Mouse (Mus musculus) gastrocnemius, adult 18-20 months (tissue): ENCODE results near the gene Apobec4. TPM values are rescaled to one million over a fixed set of nuclear protein-coding genes. Genes with fewer than 3 reads are reported as not detected.

Source experiments
- DNase-seq: peaks from one replicate; pipeline ENCODE4 v3.0.0; 2021; ENCODE audit warnings: low spot score
- long read RNA-seq, 2 experiments: library from polyadenylated mRNA; stranded (forward); transcript quantifications; one replicate each; pipeline ENCODE4 v2.0.0; 2021
- total RNA-seq, 2 experiments: library from RNA; stranded (reverse); gene quantifications; 2 replicates each; pipeline ENCODE4 v1.2.3; 2021

The Apobec4 gene
- total RNA-seq = not detected
- long read RNA-seq, experiment 1 = 0 reads
- long read RNA-seq, experiment 2 = 0 reads

- DNase-seq = no peak
These were observed at the start of gene Apobec4 for GRCm38 (mm10) chr1:152750312-152750965. Gene Apobec4 (plus strand): TSS chr1:152750551.

GRCm38 (mm10) chr1:152701066-152701465 is 49.3 kb upstream of the Apobec4 start:
- no peak for DNase-seq

GRCm38 (mm10) chr1:152702920-152703319 is 47.4 kb upstream of the Apobec4 start:
- peak; percentile 34 for DNase-seq

- DNase-seq = no peak
These were observed 46.4 kb upstream of the Apobec4 start for GRCm38 (mm10) chr1:152703941-152704340.

- no peak for DNase-seq
These were observed 42.8 kb upstream of the Apobec4 start for GRCm38 (mm10) chr1:152707560-152707959.

- no peak for DNase-seq
These were observed 39.3 kb upstream of the Apobec4 start for GRCm38 (mm10) chr1:152711037-152711436.

- no peak for DNase-seq
These were observed 36.4 kb upstream of the Apobec4 start for GRCm38 (mm10) chr1:152713924-152714323.

- DNase-seq = no peak
These were observed 35.9 kb upstream of the Apobec4 start for GRCm38 (mm10) chr1:152714405-152714804.

- no peak for DNase-seq
These were observed 33.0 kb upstream of the Apobec4 start for GRCm38 (mm10) chr1:152717329-152717728.

GRCm38 (mm10) chr1:152718200-152718599 is 32.2 kb upstream of the Apobec4 start:
- DNase-seq = no peak

- no peak for DNase-seq
These were observed 29.4 kb upstream of the Apobec4 start for GRCm38 (mm10) chr1:152720969-152721368.

GRCm38 (mm10) chr1:152721535-152722198 is 28.7 kb upstream of the Apobec4 start:
- no peak for DNase-seq

- no peak for DNase-seq
These were observed 26.1 kb upstream of the Apobec4 start for GRCm38 (mm10) chr1:152724286-152724685.

- DNase-seq = no peak
These were observed 24.3 kb upstream of the Apobec4 start for GRCm38 (mm10) chr1:152726095-152726494.

GRCm38 (mm10) chr1:152727604-152728236 is 22.6 kb upstream of the Apobec4 start:
- no peak for DNase-seq

- no peak for DNase-seq
These were observed 11.6 kb upstream of the Apobec4 start for GRCm38 (mm10) chr1:152738793-152739192.

GRCm38 (mm10) chr1:152739374-152739773 is 11.0 kb upstream of the Apobec4 start:
- DNase-seq = no peak

GRCm38 (mm10) chr1:152743095-152743826 is 7.1 kb upstream of the Apobec4 start:
- no peak for DNase-seq

GRCm38 (mm10) chr1:152746426-152746825 is 3.9 kb upstream of the Apobec4 start:
- peak; percentile 80 for DNase-seq

- no peak for DNase-seq
These were observed 1.1 kb upstream of the Apobec4 start for GRCm38 (mm10) chr1:152749276-152749675.

- DNase-seq = no peak
These were observed 11.4 kb downstream of the Apobec4 start for GRCm38 (mm10) chr1:152761791-152762190.
